Mouse (Mus musculus) hindbrain, postnatal 0 days (tissue): Measurements from ENCODE around the gene Hjurp. TPM values are rescaled to one million over a fixed set of nuclear protein-coding genes. Genes with fewer than 3 reads are reported as not detected.

Experiments used
- ATAC-seq: fragments of 200-750 bp; cut with Nextera tagmentation; 2 replicates; pipeline ENCODE4 v1.8.0; 2017; ENCODE audit warnings: mild to moderate bottlenecking, moderate TSS enrichment, moderate library complexity
- DNase-seq: peaks from one replicate; pipeline ENCODE4 v3.0.0-alpha.2; 2015; ENCODE audit warnings: low spot score
- H3K27ac ChIP-seq: fragments of 300-500 bp; sonication (generic); 2 replicates; pipeline ENCODE4 v1.5.1; 2014; ENCODE audit warnings: mild to moderate bottlenecking
- H3K27me3 ChIP-seq: fragments of 300-500 bp; sonication (generic); 2 replicates; pipeline ENCODE4 v1.6.1; 2014; ENCODE audit warnings: low read length, mixed read lengths; ENCODE audit not compliant: insufficient read depth
- H3K36me3 ChIP-seq: fragments of 300-500 bp; sonication (generic); 2 replicates; pipeline ENCODE4 v1.6.1; 2014; ENCODE audit warnings: low read length, mixed read lengths; ENCODE audit not compliant: insufficient read depth
- H3K4me1 ChIP-seq: fragments of 300-500 bp; sonication (generic); 2 replicates; pipeline ENCODE4 v1.6.1; 2014; ENCODE audit warnings: antibody characterized with exemption, low read length, mixed read lengths; ENCODE audit not compliant: insufficient read depth
- H3K4me2 ChIP-seq: fragments of 300-500 bp; sonication (generic); 2 replicates; pipeline ENCODE4 v1.6.1; 2014; ENCODE audit warnings: low read depth, mild to moderate bottlenecking, low read length, moderate library complexity, mixed read lengths
- H3K4me3 ChIP-seq: fragments of 300-500 bp; sonication (generic); 2 replicates; pipeline ENCODE4 v1.5.1; 2014; ENCODE audit warnings: low read length
- H3K9ac ChIP-seq: fragments of 300-500 bp; sonication (generic); replicated peaks from 2 replicates; pipeline ENCODE4 v1.6.1; 2014; ENCODE audit warnings: mild to moderate bottlenecking, low read length, moderate library complexity, mixed read lengths
- H3K9me3 ChIP-seq: fragments of 300-500 bp; sonication (generic); 2 replicates; pipeline ENCODE4 v1.6.1; 2016; ENCODE audit warnings: low read length, mixed read lengths
- CTCF ChIP-seq: IDR thresholded peaks from 2 replicates; pipeline ENCODE4 v1.5.1; 2016; ENCODE audit warnings: antibody characterized with exemption, control low read depth, low read depth
- WGBS: fragments of 180-500 bp; shearing (Covaris S2); extraction: QIAGEN DNeasy Blood & Tissue Kit; methylation state at CpG from one replicate; pipeline ENCODE4 v1.1.7; 2014; 5-methylcytosine and 5-hydroxymethylcytosine counted together
- polyA plus RNA-seq: library from polyadenylated mRNA; unstranded; fragments of >200 nt; fragmentation: Nextera tagmentation; extraction: Ambion mirVana; gene quantifications from 2 replicates; pipeline ENCODE4 v1.2.1, GENCODE M21; 2015
- total RNA-seq: library from RNA; depleted of rRNA; stranded (reverse); fragments of >200 nt; gene quantifications from 2 replicates; pipeline ENCODE4 v1.2.3, GENCODE M21; 2014

The Hjurp gene
- total and polyA plus RNA-seq, 2 experiments from 2014 or later: 47.2 to 86.3 TPM

- Histone ChIP-seq H3K27ac (no peak overlapping the region), H3K4me3 (no peak overlapping the region), H3K27me3 (no peaks in the 10 kb centered on the region), H3K9ac (no peak overlapping the region), H3K9me3 (peaks cover 94% of the 10 kb centered on the region), H3K36me3 (no peaks in the 10 kb centered on the region), H3K4me1 (no peaks in the 10 kb centered on the region), H3K4me2 (no peak overlapping the region)
- no peak for DNase-seq
- no peak for ATAC-seq
- TF ChIP-seq CTCF: no peak
- 64% methylated on average over 6 of the region's 6 CpGs for WGBS
These were observed 26.3 kb upstream of the Hjurp start for GRCm38 (mm10) chr1:88303762-88304161.

DNA sequence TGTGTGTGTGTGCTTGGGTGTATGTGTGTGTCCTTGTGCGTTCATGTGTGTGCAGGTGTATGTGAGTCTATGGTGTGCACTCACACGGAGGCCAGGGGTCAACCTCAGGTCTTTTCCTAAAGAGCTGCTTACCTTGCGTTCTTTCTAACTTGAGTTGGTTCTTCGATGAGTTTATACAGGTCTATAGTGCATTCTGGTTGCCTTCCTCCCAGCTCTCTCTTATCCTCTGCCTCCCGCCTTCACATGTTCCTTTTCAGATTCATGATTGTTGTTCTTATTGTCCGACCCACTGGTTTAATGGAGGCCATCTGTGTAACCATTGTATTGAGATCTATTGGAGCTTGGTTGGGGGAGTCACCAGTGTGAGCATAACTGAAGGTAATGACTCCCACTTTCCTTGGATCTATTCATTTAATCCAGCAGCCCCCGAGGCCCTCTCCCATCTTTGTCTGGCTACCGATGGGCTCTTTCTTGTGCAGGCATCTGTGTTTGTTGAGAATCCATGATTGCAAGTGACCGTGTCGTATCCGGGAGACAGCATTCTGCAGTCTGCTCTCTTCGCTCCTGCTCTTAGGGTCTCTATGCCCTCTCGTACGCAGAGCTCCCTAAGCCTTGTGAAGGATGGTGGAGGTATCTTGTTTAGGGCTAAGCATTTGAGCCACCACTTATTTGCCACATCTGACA is 24.8 kb upstream of the Hjurp start:
- DNase-seq (no peak), ATAC-seq (no peak)
- Histone ChIP-seq H3K4me1 (no peaks in the 10 kb centered on the region), H3K9me3 (peaks cover 91% of the 10 kb centered on the region), H3K4me3 (no peak overlapping the region), H3K27me3 (no peaks in the 10 kb centered on the region), H3K27ac (no peak overlapping the region), H3K36me3 (no peaks in the 10 kb centered on the region), H3K4me2 (no peak overlapping the region), H3K9ac (no peak overlapping the region)
- no peak for TF ChIP-seq CTCF
- 65% methylated on average over 14 of the region's 14 CpGs for WGBS

GRCm38 (mm10) chr1:88301121-88302014 is 23.9 kb upstream of the Hjurp start:
- 68% methylated on average over 9 of the region's 9 CpGs for WGBS
- H3K27me3 ChIP-seq: no peaks in the 10 kb centered on the region
- DNase-seq (peak; percentile 49), ATAC-seq (peak; percentile 2; the same call in 1 of the 2 replicates)
- TF ChIP-seq CTCF: peak; percentile 69
- no peaks in the 10 kb centered on the region for H3K36me3 ChIP-seq
- H3K4me1 ChIP-seq: no peaks in the 10 kb centered on the region
- no peak overlapping the region for H3K4me2 ChIP-seq
- H3K4me3 ChIP-seq: no peak overlapping the region
- H3K9ac ChIP-seq: no peak overlapping the region
- peaks cover 89% of the 10 kb centered on the region for H3K9me3 ChIP-seq
- H3K27ac ChIP-seq: no peak overlapping the region

DNA sequence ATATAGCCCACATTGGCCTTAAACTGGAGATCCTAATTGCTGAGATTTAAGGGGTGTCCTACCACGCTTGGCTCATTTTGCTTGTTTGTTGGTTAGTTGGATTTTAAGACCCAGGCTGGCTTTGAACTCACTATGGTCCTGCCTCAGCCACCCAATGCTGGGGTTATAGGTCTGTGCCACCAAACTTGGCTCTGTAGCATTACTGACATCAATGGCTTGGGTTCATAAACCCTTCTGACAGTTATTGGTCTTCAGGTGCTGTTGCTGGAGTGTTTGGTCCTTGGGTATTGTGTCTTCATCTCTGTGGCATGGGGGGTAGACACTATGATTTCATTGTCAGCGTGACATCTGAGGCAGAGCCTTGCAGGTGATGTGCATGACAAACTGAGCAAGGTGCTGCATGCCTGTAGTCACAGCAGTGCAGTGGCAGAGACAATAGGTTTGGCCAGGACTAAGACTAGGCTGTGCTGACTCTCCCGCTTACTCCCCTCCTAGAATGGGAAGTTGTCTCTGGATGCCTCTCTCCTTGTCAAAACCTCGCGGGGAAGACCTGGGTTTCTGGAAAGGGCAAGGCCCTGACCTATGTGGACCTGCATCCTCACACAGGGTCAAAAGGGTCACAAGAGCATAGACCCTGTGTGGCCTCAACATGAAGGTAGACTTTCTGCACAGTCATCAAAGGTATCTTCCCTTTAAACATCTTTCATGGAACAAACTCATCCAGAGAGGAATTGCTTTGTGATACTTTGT is 23.0 kb upstream of the Hjurp start:
- H3K27ac ChIP-seq: no peak overlapping the region
- peak; percentile 9 for DNase-seq
- no peaks in the 10 kb centered on the region for H3K4me1 ChIP-seq
- peak; percentile 22; the same call in 1 of the 2 replicates for ATAC-seq
- H3K36me3 ChIP-seq: no peaks in the 10 kb centered on the region
- WGBS: 45% methylated on average over 5 of the region's 5 CpGs
- peaks cover 89% of the 10 kb centered on the region for H3K9me3 ChIP-seq
- no peaks in the 10 kb centered on the region for H3K27me3 ChIP-seq
- no peak for TF ChIP-seq CTCF
- no peak overlapping the region for H3K4me3 ChIP-seq
- no peak overlapping the region for H3K9ac ChIP-seq
- no peak overlapping the region for H3K4me2 ChIP-seq

DNA sequence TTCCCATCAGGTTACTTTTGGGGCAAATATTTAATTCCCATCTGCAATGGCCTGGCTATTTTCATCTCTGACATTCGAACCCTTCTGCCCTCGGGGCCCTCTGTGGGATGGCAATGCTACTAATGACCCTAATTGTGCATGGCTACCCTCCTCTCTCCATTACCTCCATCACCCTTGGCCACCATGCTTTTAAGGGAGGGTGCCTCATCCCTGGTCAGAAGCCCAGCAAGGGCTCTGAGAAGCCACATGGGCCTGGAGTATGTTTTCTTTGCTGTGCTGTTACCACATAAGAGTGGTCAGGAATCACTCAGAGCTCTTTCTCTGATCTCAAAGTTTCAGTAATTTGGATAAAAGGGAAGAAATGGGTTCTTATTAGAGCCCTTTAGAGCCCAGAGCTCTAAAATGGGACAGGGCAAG is 22.1 kb upstream of the Hjurp start:
- Histone ChIP-seq H3K36me3 (no peaks in the 10 kb centered on the region), H3K27me3 (no peaks in the 10 kb centered on the region), H3K9me3 (peaks cover 82% of the 10 kb centered on the region), H3K4me2 (no peak overlapping the region), H3K4me1 (no peaks in the 10 kb centered on the region), H3K4me3 (no peak overlapping the region), H3K9ac (no peak overlapping the region), H3K27ac (no peak overlapping the region)
- ATAC-seq (no peak), DNase-seq (peak; percentile 1)
- no peak for TF ChIP-seq CTCF
- 79% methylated on average over 2 of the region's 2 CpGs for WGBS

DNA sequence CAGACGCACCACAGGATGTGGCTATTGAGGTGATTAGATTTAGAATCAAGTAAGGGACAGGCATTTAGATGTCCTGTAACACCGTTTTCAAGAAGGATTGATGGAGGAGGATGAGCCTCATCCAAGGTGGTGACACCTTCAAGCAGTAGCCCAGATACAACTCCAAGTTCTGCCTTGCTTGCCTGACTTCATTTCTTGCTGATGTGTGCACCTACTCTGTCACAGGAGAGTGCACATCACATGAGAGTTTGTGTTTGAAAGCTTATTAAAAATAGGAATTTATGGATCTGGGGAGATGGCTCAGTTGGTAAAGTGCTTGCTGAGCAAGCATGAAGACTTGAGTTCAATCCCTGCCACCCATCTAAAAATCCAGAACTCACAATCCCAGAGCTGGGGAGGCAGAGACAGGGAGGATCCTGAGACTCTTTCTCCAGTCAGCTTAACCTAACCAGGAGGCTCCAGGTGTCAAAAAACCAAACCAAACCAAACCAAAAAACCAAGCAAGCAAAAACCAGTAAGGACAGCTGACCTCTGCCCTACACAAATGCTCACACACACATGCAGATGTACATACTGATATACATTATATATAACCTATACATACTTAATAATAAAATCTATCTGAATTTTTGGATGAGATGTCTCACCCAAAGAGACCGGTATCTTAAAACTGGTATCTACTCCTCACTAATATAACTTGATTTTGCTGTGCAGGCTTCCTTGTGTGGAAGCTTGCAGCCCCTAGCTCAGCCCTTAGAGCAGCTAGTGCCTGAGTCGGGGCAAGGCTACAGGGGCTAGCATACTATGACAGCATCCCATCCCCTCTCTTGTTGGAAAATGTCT is 21.5 kb upstream of the Hjurp start:
- DNase-seq (peak; percentile 2), ATAC-seq (no peak)
- Histone ChIP-seq H3K9ac (no peak overlapping the region), H3K4me2 (no peak overlapping the region), H3K27ac (no peak overlapping the region), H3K27me3 (no peaks in the 10 kb centered on the region), H3K36me3 (no peaks in the 10 kb centered on the region), H3K4me3 (no peak overlapping the region), H3K9me3 (peaks cover 80% of the 10 kb centered on the region), H3K4me1 (no peaks in the 10 kb centered on the region)
- no peak for TF ChIP-seq CTCF
- 63% methylated on average over 4 of the region's 4 CpGs for WGBS
